Mouse (Mus musculus) myocyte (in vitro differentiated cells): ENCODE data around the gene Hectd3.

Experiments
- MAX ChIP-seq: IDR thresholded peaks from one replicate; pipeline ENCODE4 v1.6.1; 2011; ENCODE audit warnings: low read depth, mild to moderate bottlenecking, control low read depth
- POLR2A ChIP-seq: IDR thresholded peaks from one replicate; pipeline ENCODE4 v1.6.1; 2011; ENCODE audit warnings: low read depth, mild to moderate bottlenecking, control low read depth, moderate library complexity; ENCODE audit not compliant: insufficient read length
- POLR2AphosphoS2 ChIP-seq: IDR thresholded peaks from one replicate; pipeline ENCODE4 v1.6.1; 2011; ENCODE audit warnings: low read depth, control low read depth; ENCODE audit not compliant: insufficient read length
- TCF12 ChIP-seq: IDR thresholded peaks from one replicate; pipeline ENCODE4 v1.6.1; 2011; ENCODE audit warnings: mild to moderate bottlenecking, control low read depth; ENCODE audit not compliant: poor library complexity, insufficient read depth, severe bottlenecking
- TCF3 ChIP-seq: IDR thresholded peaks from one replicate; pipeline ENCODE4 v1.6.1; 2011; ENCODE audit warnings: low read depth, control low read depth; ENCODE audit not compliant: insufficient read length
- USF1 ChIP-seq: IDR thresholded peaks from one replicate; pipeline ENCODE4 v1.6.1; 2011; ENCODE audit warnings: low read depth, mild to moderate bottlenecking, control low read depth, moderate library complexity

DNA sequence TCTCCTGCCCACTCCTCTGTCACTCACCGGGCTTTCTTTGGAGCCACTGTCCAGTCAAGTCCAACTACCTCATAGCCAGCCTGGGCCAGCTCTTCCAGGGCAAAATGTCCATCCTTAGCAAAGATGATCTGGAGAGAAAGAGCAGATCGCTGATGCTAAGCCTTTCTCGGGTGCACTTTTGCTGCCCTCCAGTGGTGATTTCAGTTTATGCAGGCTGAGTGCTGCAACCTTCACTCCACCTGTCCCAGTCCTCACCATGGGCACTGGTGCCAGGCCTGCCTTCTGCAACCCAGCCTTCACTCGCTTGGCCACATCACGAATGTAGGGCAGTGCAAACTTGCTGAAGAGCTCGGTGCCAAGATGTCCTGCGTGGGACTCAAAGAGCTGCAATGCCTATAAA is 3.8 kb upstream of the Hectd3 start:
- TF ChIP-seq POLR2AphosphoS2 (no peak), POLR2A (no peak), TCF12 (no peak), TCF3 (no peak), MAX (no peak), USF1 (no peak)
